Mouse (Mus musculus): ENCODE data around the gene Sult2a8.
"Not testable (repeated sequence)": the region's sequence is repeated elsewhere in the genome, so short reads cannot be mapped to it uniquely, and the experiment has no call there.

Sult2a8 gene

GRCm38 (mm10) chr7:14446534-14446933 is at the start of gene Sult2a8:
Gene Sult2a8 (minus strand): TSS chr7:14446769.
- no peak for DNase-seq (ENCODE audit: extremely low spot score, low spot score)

GRCm38 (mm10) chr7:14494130-14494529 is 47.6 kb upstream of the Sult2a8 start, which contains the start of gene Sult2a7:
Gene Sult2a7 (minus strand): TSS chr7:14494230.
- DNase-seq (ENCODE audit: extremely low spot score, low spot score): no peak

DNA sequence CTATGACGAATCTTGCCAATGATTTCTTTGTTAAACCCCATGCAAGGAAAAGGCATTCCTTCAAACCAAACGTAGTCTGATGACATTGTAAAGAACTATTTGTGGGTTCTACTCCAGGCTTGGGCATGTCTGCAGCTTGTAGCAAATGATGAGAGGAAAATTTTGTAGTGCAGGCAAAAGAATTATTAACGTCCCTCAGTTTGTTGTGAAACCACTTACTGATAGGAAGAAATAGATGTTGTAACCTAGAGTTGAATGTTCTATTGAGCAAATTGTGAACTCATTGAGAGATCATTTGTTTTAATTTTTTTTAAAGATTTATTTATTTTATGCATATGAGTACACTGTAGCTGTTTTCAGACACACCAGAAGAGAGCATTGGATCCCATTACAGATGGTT is 46.3 kb upstream of the Sult2a8 start:
- no peak for DNase-seq (ENCODE audit: extremely low spot score, low spot score)

DNA sequence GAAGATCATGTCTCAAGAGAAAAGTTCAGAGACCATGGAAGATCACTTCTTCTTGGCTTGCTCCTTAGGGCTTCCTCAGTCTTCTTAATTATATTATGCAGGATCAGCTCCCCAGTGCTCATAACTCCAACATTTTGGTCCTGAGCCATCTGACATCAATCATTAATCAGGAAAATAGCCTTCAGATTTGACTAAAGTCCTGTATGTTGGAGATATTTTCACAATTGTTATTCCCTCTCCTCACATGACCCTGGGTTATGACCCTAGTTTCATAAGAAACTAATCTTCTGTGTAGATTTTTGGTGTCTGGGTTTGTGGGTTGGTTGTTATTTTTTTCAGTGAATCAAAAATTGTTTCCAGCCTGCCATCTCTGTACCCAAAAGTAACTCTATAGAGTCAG is 7.0 kb downstream of the Sult2a8 start:
- no peak for DNase-seq (ENCODE audit: extremely low spot score, low spot score)

DNA sequence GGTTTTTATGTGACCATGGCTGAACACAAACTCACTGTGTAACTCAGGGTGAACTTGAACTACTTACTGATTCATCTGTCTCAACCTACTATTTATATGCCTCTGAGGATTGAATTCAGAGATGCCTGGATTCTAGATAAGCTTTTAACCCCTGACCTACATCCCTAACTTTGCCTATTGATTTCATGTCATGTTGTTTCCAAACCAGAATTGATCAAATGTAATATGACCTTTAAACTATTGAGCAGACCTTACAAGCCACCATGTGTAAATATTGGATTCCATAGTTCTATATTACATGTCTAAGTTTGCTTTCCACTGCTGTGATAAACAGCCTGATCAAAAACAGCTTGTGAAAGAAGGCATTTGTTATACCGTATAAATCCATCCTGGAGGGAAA is 8.1 kb downstream of the Sult2a8 start:
- DNase-seq (ENCODE audit: extremely low spot score, low spot score): no peak

DNA sequence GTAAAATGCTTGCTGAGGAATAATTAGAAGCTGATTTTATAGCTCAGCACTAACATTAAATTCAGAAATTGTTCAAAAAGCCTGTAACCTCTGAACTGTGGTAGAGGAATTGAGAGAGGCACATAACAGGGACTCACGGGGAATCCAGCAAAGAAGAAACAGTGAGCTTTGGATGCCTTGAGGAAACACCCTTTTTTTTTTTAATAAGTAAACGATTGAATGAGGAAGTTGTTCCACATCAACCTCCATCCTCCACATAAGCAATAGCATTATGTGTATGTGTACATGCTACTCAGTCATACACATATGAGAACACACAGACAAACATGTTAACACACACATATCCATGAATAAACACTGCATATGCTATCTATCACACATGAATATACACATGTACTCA is 8.5 kb downstream of the Sult2a8 start:
- no peak for DNase-seq (ENCODE audit: extremely low spot score, low spot score)

- DNase-seq (ENCODE audit: extremely low spot score, low spot score): not testable (repeated sequence)
Observed at GRCm38 (mm10) chr7:14399363-14399762, 47.2 kb downstream of the Sult2a8 start.

- DNase-seq (ENCODE audit: extremely low spot score, low spot score): no peak
Observed at GRCm38 (mm10) chr7:14396462-14396861, 50.1 kb downstream of the Sult2a8 start.
